Mouse (Mus musculus): ENCODE measurements at regions not wholly inside any gene's neighbourhood (a gene's known extent, or its start where the extent isn't known, plus 50 kb on each side); places are given as distances from the start of the nearest gene placed in this dataset.

DNA sequence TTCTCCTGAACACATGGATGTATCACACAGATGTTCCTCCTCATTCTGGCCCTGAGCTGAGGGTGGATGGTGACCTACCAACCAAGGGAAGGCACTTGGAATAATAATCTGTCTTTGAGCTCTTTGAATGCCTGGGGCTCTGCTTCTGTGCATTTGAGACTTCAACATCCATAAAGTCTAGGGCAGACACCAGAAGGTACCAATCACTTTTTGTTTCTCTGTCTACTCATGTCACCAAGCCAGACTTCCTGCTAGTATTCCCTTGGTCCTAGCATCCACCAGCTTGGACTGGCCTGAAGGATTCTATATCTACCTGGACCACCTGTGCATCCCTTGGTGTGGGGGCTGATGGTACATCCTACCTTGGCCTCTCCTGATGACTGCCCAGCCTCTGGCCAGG lies 291.7 kb downstream of the Gm9195 start:
- no peaks in the 10 kb centered on the region for H3K27me3 ChIP-seq (ENCODE audit: control insufficient read depth, insufficient read depth, low read length)
- TF ChIP-seq POLR2A (IDR thresholded peaks at IDR 0.05; ENCODE audit: extremely low read depth, insufficient read depth, low read length) (no peak), CTCF (IDR thresholded peaks at IDR 0.05; ENCODE audit: low read depth, low read length) (no peak)
- no peak overlapping the region for H3K27ac ChIP-seq (replicated peaks; ENCODE audit: insufficient read depth, low read depth, low read length)
- no peak overlapping the region for H3K9ac ChIP-seq (ENCODE audit: low read depth, low read length)
- H3K79me2 ChIP-seq (ENCODE audit: control insufficient read depth, insufficient read depth, low read length): no peaks in the 10 kb centered on the region
- H3K36me3 ChIP-seq (ENCODE audit: control insufficient read depth, insufficient read depth, low read length): no peaks in the 10 kb centered on the region
- no peaks in the 10 kb centered on the region for H3K4me1 ChIP-seq (ENCODE audit: control insufficient read depth, insufficient read depth, low read length)
- H3K4me3 ChIP-seq (ENCODE audit: insufficient read depth, low read depth, low read length): no peak overlapping the region
- DNase-seq (ENCODE audit: extremely low read depth, low read depth, low spot score): no peak

DNA sequence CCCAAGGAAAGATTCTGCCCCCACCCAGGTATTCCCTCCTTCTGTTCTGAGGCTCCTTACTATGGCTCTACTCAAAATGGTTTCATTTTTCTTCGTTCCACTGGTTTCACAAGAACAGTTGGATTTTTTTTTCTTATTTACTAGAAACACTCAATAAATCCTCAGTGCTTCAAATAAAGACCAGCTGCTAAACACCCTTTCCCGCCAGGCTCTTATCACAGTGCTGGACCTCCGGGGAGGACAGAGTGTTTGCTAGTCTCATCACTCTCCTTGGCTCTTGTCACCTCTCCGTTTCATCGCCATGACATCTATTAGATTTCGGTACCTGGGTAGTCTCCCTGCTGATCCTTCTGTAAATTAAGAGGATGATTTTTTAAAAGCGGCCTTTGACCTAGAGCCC lies 293.7 kb downstream of the Gm9195 start:
- no peak for DNase-seq (ENCODE audit: extremely low read depth, low read depth, low spot score)
- H3K4me1 ChIP-seq (ENCODE audit: control insufficient read depth, insufficient read depth, low read length): no peaks in the 10 kb centered on the region
- H3K4me3 ChIP-seq (ENCODE audit: insufficient read depth, low read depth, low read length): no peak overlapping the region
- 24% methylated on average over 7 of the region's 7 CpGs for WGBS
- no peak overlapping the region for H3K9ac ChIP-seq (ENCODE audit: low read depth, low read length)
- H3K36me3 ChIP-seq (ENCODE audit: control insufficient read depth, insufficient read depth, low read length): no peaks in the 10 kb centered on the region
- TF ChIP-seq CTCF (IDR thresholded peaks at IDR 0.05; ENCODE audit: low read depth, low read length) (no peak), POLR2A (IDR thresholded peaks at IDR 0.05; ENCODE audit: extremely low read depth, insufficient read depth, low read length) (no peak)
- H3K27me3 ChIP-seq (ENCODE audit: control insufficient read depth, insufficient read depth, low read length): no peaks in the 10 kb centered on the region
- H3K27ac ChIP-seq (replicated peaks; ENCODE audit: insufficient read depth, low read depth, low read length): no peak overlapping the region
- H3K79me2 ChIP-seq (ENCODE audit: control insufficient read depth, insufficient read depth, low read length): no peaks in the 10 kb centered on the region

DNA sequence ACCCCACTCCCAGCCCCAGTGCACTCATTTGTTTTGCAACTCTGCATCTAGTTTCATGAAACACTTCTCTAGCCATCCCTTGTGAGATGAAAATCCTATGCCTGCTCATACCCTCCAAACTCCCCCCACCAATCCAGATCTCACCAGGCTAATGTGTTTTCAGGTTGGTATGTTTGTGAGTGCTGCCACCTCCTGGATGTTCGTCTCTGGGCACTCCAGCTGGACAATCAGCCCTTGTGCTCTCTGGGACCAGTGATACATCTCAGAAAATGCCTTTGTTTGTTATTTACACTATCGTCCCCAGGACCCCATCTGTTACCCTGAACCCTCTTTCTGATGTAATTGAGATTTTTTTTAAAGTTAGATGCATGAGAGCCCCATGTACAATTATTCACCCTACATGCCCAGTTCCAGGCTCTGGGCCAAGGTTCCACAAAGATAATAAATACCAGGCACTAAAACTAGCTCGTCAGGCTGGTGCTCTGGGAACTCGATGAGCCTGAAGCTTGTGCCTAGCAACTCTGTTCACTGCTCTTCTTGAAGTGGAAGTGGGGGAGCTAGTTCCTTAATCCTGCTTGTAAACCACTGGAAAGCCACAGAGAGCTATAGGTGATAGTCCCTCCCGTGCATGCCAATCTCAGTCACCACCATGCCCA lies 304.2 kb downstream of the Gm9195 start:
- no peak for DNase-seq (ENCODE audit: extremely low read depth, low read depth, low spot score)

DNA sequence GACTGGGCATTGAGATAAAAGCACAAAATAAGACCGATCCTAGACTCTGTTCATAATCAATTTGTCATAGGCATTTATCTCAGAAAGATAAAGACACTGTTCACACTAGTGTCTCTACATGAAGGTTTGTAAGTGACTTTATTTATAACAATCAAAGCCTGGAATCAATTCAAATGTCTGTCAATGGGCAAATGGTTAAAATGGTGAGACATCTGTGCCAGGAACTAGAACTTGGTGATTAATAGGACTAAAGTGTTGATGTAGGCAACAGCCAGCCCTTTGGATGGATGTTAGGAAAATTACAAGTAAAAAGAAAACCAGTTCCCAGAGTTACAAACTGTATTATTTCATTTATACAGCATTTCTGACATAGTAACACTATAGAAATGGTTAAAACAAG lies 315.9 kb downstream of the Gm9195 start:
- H3K27me3 ChIP-seq (ENCODE audit: control insufficient read depth, insufficient read depth, low read length): 0 out of 2 replicates have a peak, but pooled peaks cover 3% of the 10 kb centered on the region
- H3K27ac ChIP-seq (replicated peaks; ENCODE audit: insufficient read depth, low read depth, low read length): no peak overlapping the region
- no peaks in the 10 kb centered on the region for H3K4me1 ChIP-seq (ENCODE audit: control insufficient read depth, insufficient read depth, low read length)
- H3K36me3 ChIP-seq (ENCODE audit: control insufficient read depth, insufficient read depth, low read length): no peaks in the 10 kb centered on the region
- TF ChIP-seq CTCF (IDR thresholded peaks at IDR 0.05; ENCODE audit: low read depth, low read length): no peak
- no peak for TF ChIP-seq POLR2A (IDR thresholded peaks at IDR 0.05; ENCODE audit: extremely low read depth, insufficient read depth, low read length)
- WGBS: 90% methylated on average over 1 of the region's 1 CpGs
- no peaks in the 10 kb centered on the region for H3K79me2 ChIP-seq (ENCODE audit: control insufficient read depth, insufficient read depth, low read length)
- no peak for DNase-seq (ENCODE audit: extremely low read depth, low read depth, low spot score)
- H3K9ac ChIP-seq (ENCODE audit: low read depth, low read length): no peak overlapping the region
- no peak overlapping the region for H3K4me3 ChIP-seq (ENCODE audit: insufficient read depth, low read depth, low read length)

More for the DNA sequence above, 304.2 kb downstream of the Gm9195 start:
- Histone ChIP-seq H3K4me1 (ENCODE audit: control insufficient read depth, insufficient read depth, low read length) (no peaks in the 10 kb centered on the region), H3K36me3 (ENCODE audit: control insufficient read depth, insufficient read depth, low read length) (no peaks in the 10 kb centered on the region), H3K27ac (replicated peaks; ENCODE audit: insufficient read depth, low read depth, low read length) (no peak overlapping the region), H3K27me3 (ENCODE audit: control insufficient read depth, insufficient read depth, low read length) (no peaks in the 10 kb centered on the region), H3K9ac (ENCODE audit: low read depth, low read length) (no peak overlapping the region), H3K79me2 (ENCODE audit: control insufficient read depth, insufficient read depth, low read length) (no peaks in the 10 kb centered on the region), H3K4me3 (ENCODE audit: insufficient read depth, low read depth, low read length) (no peak overlapping the region)
- 43% methylated on average over 5 of the region's 5 CpGs for WGBS
- TF ChIP-seq POLR2A (IDR thresholded peaks at IDR 0.05; ENCODE audit: extremely low read depth, insufficient read depth, low read length): no peak
- peak; percentile 31 for TF ChIP-seq CTCF (IDR thresholded peaks at IDR 0.05; ENCODE audit: low read depth, low read length)

DNA sequence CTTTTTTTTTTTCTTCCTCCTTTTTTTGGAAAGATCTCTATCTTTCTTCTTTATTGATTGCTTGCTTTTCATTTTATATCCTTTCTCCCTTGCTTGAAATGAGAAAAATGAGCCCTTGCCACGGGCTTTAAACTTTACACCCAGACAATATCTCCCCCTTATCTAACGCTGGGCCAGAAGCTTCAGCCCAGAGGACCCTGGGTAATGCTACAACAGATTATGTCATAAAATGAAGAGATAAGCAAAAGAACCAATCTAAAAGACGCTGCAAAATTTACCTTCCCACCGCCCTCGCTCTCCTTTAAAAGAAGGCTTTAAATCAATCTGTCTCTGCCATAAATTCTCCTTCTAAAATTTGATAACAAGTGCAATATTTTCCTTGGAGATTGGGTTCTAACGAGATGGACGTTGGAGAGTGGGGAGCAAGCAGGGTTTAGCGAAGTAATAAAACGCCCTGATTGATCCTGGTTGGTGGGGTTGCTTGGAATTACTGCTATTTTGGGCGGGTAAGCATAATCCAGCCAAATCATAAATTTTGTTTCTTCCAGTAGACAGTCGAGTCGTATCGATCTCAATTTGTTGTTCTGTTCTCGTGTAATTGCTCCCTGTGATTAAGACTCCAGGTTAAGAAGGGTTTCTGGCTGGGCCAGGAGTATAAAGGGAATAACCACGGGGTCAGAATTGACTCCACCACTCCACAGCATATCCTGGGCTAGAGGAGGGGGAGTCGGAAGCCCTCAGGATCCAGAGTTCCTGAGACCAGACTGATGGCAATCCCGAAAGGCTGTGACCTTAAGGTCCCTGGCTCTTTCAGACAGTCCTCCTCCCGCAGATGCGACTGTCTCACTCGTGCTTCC lies 318.9 kb downstream of the Gm9195 start:
- no peak overlapping the region for H3K27ac ChIP-seq (replicated peaks; ENCODE audit: insufficient read depth, low read depth, low read length)
- 0 out of 2 replicates have a peak, but pooled peaks cover 3% of the 10 kb centered on the region for H3K27me3 ChIP-seq (ENCODE audit: control insufficient read depth, insufficient read depth, low read length)
- 76% methylated on average over 20 of the region's 20 CpGs for WGBS
- TF ChIP-seq POLR2A (IDR thresholded peaks at IDR 0.05; ENCODE audit: extremely low read depth, insufficient read depth, low read length) (no peak), CTCF (IDR thresholded peaks at IDR 0.05; ENCODE audit: low read depth, low read length) (no peak)
- H3K79me2 ChIP-seq (ENCODE audit: control insufficient read depth, insufficient read depth, low read length): no peaks in the 10 kb centered on the region
- no peak overlapping the region for H3K9ac ChIP-seq (ENCODE audit: low read depth, low read length)
- no peaks in the 10 kb centered on the region for H3K4me1 ChIP-seq (ENCODE audit: control insufficient read depth, insufficient read depth, low read length)
- H3K36me3 ChIP-seq (ENCODE audit: control insufficient read depth, insufficient read depth, low read length): no peaks in the 10 kb centered on the region
- no peak overlapping the region for H3K4me3 ChIP-seq (ENCODE audit: insufficient read depth, low read depth, low read length)
- no peak for DNase-seq (ENCODE audit: extremely low read depth, low read depth, low spot score)

DNA sequence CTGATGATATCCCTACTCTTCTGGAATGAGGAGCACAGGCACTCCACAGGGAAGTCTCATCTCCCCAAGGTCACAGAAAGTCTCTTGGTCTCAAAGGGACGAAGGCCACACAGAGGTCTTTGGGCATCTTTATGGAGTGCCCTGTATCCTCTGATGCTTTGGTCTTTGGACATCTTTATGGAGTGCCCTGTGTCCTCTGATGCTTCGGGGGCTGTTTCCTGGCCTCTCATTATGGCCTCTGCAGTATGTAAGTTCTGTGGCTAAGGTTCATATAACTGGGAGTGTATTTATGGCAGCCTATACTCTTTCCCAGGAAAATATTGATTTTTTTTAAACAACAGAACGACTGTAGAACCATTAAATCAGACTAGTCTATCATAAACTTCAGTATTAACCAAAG lies 319.9 kb downstream of the Gm9195 start:
- TF ChIP-seq POLR2A (IDR thresholded peaks at IDR 0.05; ENCODE audit: extremely low read depth, insufficient read depth, low read length) (no peak), CTCF (IDR thresholded peaks at IDR 0.05; ENCODE audit: low read depth, low read length) (no peak)
- Histone ChIP-seq H3K27me3 (ENCODE audit: control insufficient read depth, insufficient read depth, low read length) (0 out of 2 replicates have a peak, but pooled peaks cover 3% of the 10 kb centered on the region), H3K79me2 (ENCODE audit: control insufficient read depth, insufficient read depth, low read length) (no peaks in the 10 kb centered on the region), H3K27ac (replicated peaks; ENCODE audit: insufficient read depth, low read depth, low read length) (no peak overlapping the region), H3K9ac (ENCODE audit: low read depth, low read length) (no peak overlapping the region), H3K36me3 (ENCODE audit: control insufficient read depth, insufficient read depth, low read length) (no peaks in the 10 kb centered on the region), H3K4me1 (ENCODE audit: control insufficient read depth, insufficient read depth, low read length) (no peaks in the 10 kb centered on the region), H3K4me3 (ENCODE audit: insufficient read depth, low read depth, low read length) (no peak overlapping the region)
- no peak for DNase-seq (ENCODE audit: extremely low read depth, low read depth, low spot score)
- WGBS: 53% methylated on average over 3 of the region's 3 CpGs

All from liver, adult 2 months (tissue).